Mouse (Mus musculus) bone marrow macrophage, adult 2 months (primary cell): ENCODE data around the gene Pou5f1.

Experiments
- CTCF ChIP-seq: IDR thresholded peaks from 2 replicates; pipeline ENCODE4 v1.5.1; 2012; ENCODE audit warnings: low read depth, mild to moderate bottlenecking, low read length, moderate library complexity
- POLR2A ChIP-seq: IDR thresholded peaks from 2 replicates; pipeline ENCODE4 v1.6.1; 2012; ENCODE audit warnings: mild to moderate bottlenecking, low read depth, low read length, borderline replicate concordance

- TF ChIP-seq CTCF (no peak), POLR2A (no peak)
These were observed 963 bp upstream of the Pou5f1 start for GRCm38 (mm10) chr17:35504628-35505481.
